Mouse (Mus musculus): ENCODE measurements at regions not wholly inside any gene's neighbourhood (a gene's known extent, or its start where the extent isn't known, plus 50 kb on each side); places are given as distances from the start of the nearest gene placed in this dataset.
"Not testable (repeated sequence)": the region's sequence is repeated elsewhere in the genome, so short reads cannot be mapped to it uniquely, and the experiment has no call there.

- DNase-seq, result no peak
- H3K4me1 ChIP-seq (ENCODE audit: control insufficient read depth, insufficient read depth, low read length), result no peaks in the 10 kb centered on the region
- H3K4me3 ChIP-seq (replicated peaks; ENCODE audit: insufficient read depth, low read depth, low read length), result no peak overlapping the region
- 87% methylated on average over 6 of the region's 6 CpGs for WGBS
- no peak for TF ChIP-seq CTCF (IDR thresholded peaks at IDR 0.05; ENCODE audit: borderline replicate concordance, insufficient read depth, low read depth, low read length)
- TF ChIP-seq POLR2A (IDR thresholded peaks at IDR 0.05; ENCODE audit: borderline replicate concordance, insufficient read depth, low read length), result no peak
- no peaks in the 10 kb centered on the region for H3K27me3 ChIP-seq (ENCODE audit: control insufficient read depth, insufficient read depth, low read length)
- H3K27ac ChIP-seq (ENCODE audit: insufficient read depth, low read length), result no peak overlapping the region
Measured at GRCm38 (mm10) chr13:10989095-10989814, 628.6 kb upstream of the Chrm3 start.

DNA sequence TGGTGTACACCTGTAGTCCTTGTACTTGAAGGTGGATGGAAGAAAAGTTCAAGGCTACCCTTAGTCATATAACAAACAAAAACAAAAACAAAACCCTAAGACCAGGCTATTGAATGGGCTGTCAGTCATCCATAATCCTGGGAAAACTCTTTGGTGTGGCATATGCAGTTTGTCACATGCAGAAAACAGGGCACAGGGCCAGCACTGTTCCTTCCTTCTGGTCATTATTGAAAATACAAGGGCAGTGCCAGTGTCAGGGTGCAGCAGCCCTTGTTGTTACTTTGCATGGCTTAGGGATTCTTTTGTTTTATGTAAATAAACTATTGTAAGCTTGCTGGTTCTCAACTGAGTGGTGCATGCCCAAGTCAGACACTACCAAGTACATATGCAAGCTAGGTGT, 623.1 kb upstream of the Chrm3 start:
- no peak overlapping the region for H3K27ac ChIP-seq (ENCODE audit: insufficient read depth, low read length)
- no peak for TF ChIP-seq CTCF (IDR thresholded peaks at IDR 0.05; ENCODE audit: borderline replicate concordance, insufficient read depth, low read depth, low read length)
- no peak for TF ChIP-seq POLR2A (IDR thresholded peaks at IDR 0.05; ENCODE audit: borderline replicate concordance, insufficient read depth, low read length)
- no peaks in the 10 kb centered on the region for H3K4me1 ChIP-seq (ENCODE audit: control insufficient read depth, insufficient read depth, low read length)
- no peaks in the 10 kb centered on the region for H3K27me3 ChIP-seq (ENCODE audit: control insufficient read depth, insufficient read depth, low read length)
- DNase-seq, result no peak
- H3K4me3 ChIP-seq (replicated peaks; ENCODE audit: insufficient read depth, low read depth, low read length), result no peak overlapping the region

- no peaks in the 10 kb centered on the region for H3K27me3 ChIP-seq (ENCODE audit: control insufficient read depth, insufficient read depth, low read length)
- 55% methylated on average over 4 of the region's 4 CpGs for WGBS
- TF ChIP-seq CTCF (IDR thresholded peaks at IDR 0.05; ENCODE audit: borderline replicate concordance, insufficient read depth, low read depth, low read length), result no peak
- TF ChIP-seq POLR2A (IDR thresholded peaks at IDR 0.05; ENCODE audit: borderline replicate concordance, insufficient read depth, low read length), result no peak
- H3K4me1 ChIP-seq (ENCODE audit: control insufficient read depth, insufficient read depth, low read length), result no peaks in the 10 kb centered on the region
- H3K27ac ChIP-seq (ENCODE audit: insufficient read depth, low read length), result no peak overlapping the region
- DNase-seq, result no peak
- H3K4me3 ChIP-seq (replicated peaks; ENCODE audit: insufficient read depth, low read depth, low read length), result no peak overlapping the region
Measured at GRCm38 (mm10) chr13:10982543-10982942, 621.9 kb upstream of the Chrm3 start.

- DNase-seq, result no peak
- no peak overlapping the region for H3K4me3 ChIP-seq (replicated peaks; ENCODE audit: insufficient read depth, low read depth, low read length)
- 78% methylated on average over 3 of the region's 3 CpGs for WGBS
- TF ChIP-seq CTCF (IDR thresholded peaks at IDR 0.05; ENCODE audit: borderline replicate concordance, insufficient read depth, low read depth, low read length) (no peak), POLR2A (IDR thresholded peaks at IDR 0.05; ENCODE audit: borderline replicate concordance, insufficient read depth, low read length) (no peak)
- H3K4me1 ChIP-seq (ENCODE audit: control insufficient read depth, insufficient read depth, low read length), result no peaks in the 10 kb centered on the region
- H3K27me3 ChIP-seq (ENCODE audit: control insufficient read depth, insufficient read depth, low read length), result no peaks in the 10 kb centered on the region
- H3K27ac ChIP-seq (ENCODE audit: insufficient read depth, low read length), result no peak overlapping the region
Measured at GRCm38 (mm10) chr13:10971932-10972331, 611.3 kb upstream of the Chrm3 start.

DNA sequence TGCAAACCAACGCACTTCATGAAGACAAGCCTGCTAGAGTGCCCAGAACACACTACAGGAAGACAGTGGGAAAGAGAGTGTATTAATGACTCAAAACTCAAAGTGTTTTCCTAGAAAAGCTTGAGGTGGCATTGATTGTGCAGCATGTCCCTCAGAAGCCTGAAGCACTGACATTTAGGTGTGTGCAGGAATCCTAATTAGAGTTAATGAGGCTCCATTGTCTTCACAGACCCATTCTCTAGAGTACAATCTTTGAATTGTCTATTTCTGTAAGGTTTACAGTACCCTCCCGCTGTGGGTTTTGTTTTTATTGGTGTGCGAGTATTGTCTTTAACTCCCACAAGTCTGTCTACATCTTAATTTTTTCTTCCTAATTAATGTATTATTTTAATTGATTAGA, 610.1 kb upstream of the Chrm3 start:
- no peak for DNase-seq
- no peak for TF ChIP-seq POLR2A (IDR thresholded peaks at IDR 0.05; ENCODE audit: borderline replicate concordance, insufficient read depth, low read length)
- TF ChIP-seq CTCF (IDR thresholded peaks at IDR 0.05; ENCODE audit: borderline replicate concordance, insufficient read depth, low read depth, low read length), result no peak
- 93% methylated on average over 3 of the region's 3 CpGs for WGBS

GRCm38 (mm10) chr13:10952923-10953322, 592.3 kb upstream of the Chrm3 start:
- H3K4me3 ChIP-seq (replicated peaks; ENCODE audit: insufficient read depth, low read depth, low read length), result no peak overlapping the region
- H3K27ac ChIP-seq (ENCODE audit: insufficient read depth, low read length), result no peak overlapping the region
- no peak for DNase-seq
- WGBS, result 95% methylated on average over 3 of the region's 3 CpGs
- H3K4me1 ChIP-seq (ENCODE audit: control insufficient read depth, insufficient read depth, low read length), result no peaks in the 10 kb centered on the region
- TF ChIP-seq CTCF (IDR thresholded peaks at IDR 0.05; ENCODE audit: borderline replicate concordance, insufficient read depth, low read depth, low read length) (no peak), POLR2A (IDR thresholded peaks at IDR 0.05; ENCODE audit: borderline replicate concordance, insufficient read depth, low read length) (no peak)
- H3K27me3 ChIP-seq (ENCODE audit: control insufficient read depth, insufficient read depth, low read length), result no peaks in the 10 kb centered on the region

More for the DNA sequence above, 610.1 kb upstream of the Chrm3 start:
- Histone ChIP-seq H3K4me3 (replicated peaks; ENCODE audit: insufficient read depth, low read depth, low read length) (no peak overlapping the region), H3K27me3 (ENCODE audit: control insufficient read depth, insufficient read depth, low read length) (no peaks in the 10 kb centered on the region), H3K27ac (ENCODE audit: insufficient read depth, low read length) (no peak overlapping the region), H3K4me1 (ENCODE audit: control insufficient read depth, insufficient read depth, low read length) (no peaks in the 10 kb centered on the region)

DNA sequence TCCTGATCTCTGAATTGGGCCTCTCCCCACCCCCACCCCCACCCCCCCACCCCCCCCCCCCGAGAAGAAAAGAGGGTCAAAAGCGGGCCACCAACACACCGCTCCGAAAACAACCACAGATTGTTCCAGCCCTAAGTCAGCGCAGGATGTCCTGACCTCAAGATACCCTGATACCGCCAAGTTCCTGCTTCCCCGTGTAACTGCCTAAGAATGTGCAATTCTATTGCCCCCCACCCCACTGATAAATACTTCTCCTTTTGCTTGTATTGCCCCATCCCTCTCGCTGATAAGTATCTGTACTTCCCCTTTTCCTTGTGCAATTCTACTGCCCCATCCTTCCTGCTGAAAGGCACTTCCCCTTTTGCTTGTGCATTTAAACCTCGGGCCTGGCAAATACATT, 590.0 kb upstream of the Chrm3 start:
- not testable (repeated sequence) for H3K4me1 ChIP-seq (ENCODE audit: control insufficient read depth, insufficient read depth, low read length); H3K27me3 ChIP-seq (ENCODE audit: control insufficient read depth, insufficient read depth, low read length); H3K4me3 ChIP-seq (replicated peaks; ENCODE audit: insufficient read depth, low read depth, low read length); DNase-seq; H3K27ac ChIP-seq (ENCODE audit: insufficient read depth, low read length)
- 85% methylated on average over 9 of the region's 9 CpGs for whole genome bisulfite sequencing

DNA sequence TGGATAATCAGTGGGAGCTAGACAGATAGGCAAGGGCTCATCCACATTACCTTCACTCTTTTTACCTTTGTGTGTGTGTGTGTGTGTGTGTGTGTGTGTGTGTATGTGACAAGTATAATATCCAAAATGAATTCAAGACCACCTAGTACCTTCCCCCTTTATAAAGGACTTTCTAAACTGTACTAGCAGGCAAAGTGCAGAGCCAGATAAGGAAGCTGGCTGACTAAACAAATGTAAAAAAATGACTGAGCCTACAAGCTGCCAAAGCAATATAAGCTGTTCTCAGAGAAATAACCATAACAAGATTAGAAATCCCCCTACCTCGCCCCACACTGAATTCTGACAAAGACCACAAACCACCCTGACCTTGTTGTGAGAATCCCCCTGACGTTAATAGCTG, 586.8 kb upstream of the Chrm3 start:
- DNase-seq, result no peak
- Histone ChIP-seq H3K4me3 (replicated peaks; ENCODE audit: insufficient read depth, low read depth, low read length) (no peak overlapping the region), H3K4me1 (ENCODE audit: control insufficient read depth, insufficient read depth, low read length) (no peaks in the 10 kb centered on the region), H3K27me3 (ENCODE audit: control insufficient read depth, insufficient read depth, low read length) (no peaks in the 10 kb centered on the region), H3K27ac (ENCODE audit: insufficient read depth, low read length) (no peak overlapping the region)
- WGBS, result 90% methylated on average over 2 of the region's 2 CpGs
- no peak for TF ChIP-seq CTCF (IDR thresholded peaks at IDR 0.05; ENCODE audit: borderline replicate concordance, insufficient read depth, low read depth, low read length)
- TF ChIP-seq POLR2A (IDR thresholded peaks at IDR 0.05; ENCODE audit: borderline replicate concordance, insufficient read depth, low read length), result no peak
